Mouse (Mus musculus): Measurements from ENCODE around the gene Ada. TPM values are rescaled to one million over a fixed set of nuclear protein-coding genes. Genes with fewer than 3 reads are reported as not detected.

The Ada gene
- polyA plus RNA-seq (2014; fragmentation: Nextera tagmentation; extraction: Ambion mirVana), result 3.8 and 4.3 TPM in 2 replicates

DNA sequence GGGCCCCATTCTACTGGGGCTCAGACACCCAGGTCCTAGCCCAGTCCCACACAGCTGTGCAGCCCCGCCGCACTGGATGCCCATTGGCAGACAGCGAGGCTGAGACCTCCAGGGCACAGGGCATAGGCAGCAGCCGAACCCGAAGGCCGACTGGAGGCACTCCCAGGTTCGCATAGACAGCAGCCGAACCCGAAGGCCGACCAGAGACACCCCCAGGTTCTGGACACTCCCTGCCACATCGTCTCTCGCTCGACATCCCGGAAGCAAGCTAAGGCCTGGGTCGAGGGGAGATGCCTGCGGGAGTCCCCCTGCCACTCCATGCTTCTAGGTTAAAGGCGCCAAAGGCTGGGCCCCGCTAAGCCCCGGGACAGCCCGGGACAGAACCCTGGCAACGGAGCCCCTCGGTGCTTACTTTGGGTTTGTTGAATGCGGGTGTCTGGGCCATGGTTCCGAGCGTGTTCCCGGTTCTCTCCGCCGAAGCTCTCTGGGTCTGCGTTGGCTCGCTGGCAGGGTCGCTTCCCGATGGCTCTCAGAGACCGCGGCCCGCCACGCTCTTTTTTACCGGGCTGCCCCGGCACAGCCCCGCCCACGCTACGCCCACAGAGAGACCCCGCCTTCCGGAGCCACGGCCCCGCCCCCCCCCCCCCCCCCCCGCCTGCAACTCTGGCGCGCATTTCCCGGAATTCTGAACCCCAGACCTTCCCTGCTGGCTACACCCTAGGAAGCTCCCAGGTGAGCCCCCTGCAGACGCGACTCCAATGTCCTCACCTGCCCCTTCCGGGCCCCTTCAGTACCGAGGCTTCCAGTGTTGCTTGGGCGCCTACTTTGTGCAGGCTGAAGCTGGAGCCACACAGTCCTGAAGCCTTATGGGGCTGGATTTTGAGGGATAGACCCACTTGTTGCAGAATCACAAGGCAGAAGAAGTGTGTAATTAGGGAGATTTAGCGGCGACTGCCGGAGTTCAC, at the start of gene Ada:
TSS of gene Ada (minus strand) at position 593 of the 965 bp plus-strand sequence.
- ATAC-seq (replicated peaks; ENCODE audit: insufficient number of reproducible peaks, low FRiP score, low TSS enrichment), result peak; percentile 69; the same call in 1 of the 2 replicates
- peak within 1 kb of the TSS; percentile 69 for H3K9ac ChIP-seq (ENCODE audit: low read depth, low read length)
- no peaks in the 10 kb centered on the region for H3K36me3 ChIP-seq (ENCODE audit: control insufficient read depth, insufficient read depth, low read length)
- peak within 1 kb of the TSS; percentile 58 for H3K4me3 ChIP-seq (ENCODE audit: low read depth, low read length)
- H3K4me2 ChIP-seq, result peak within 1 kb of the TSS; percentile 100
- H3K27me3 ChIP-seq (ENCODE audit: control insufficient read depth, insufficient read depth, low read length), result peaks cover 23% of the 10 kb centered on the region
- H3K4me1 ChIP-seq (ENCODE audit: control insufficient read depth, insufficient read depth, low read length), result no peaks in the 10 kb centered on the region
- H3K27ac ChIP-seq (ENCODE audit: low read depth, low read length), result no peak within 1 kb of the TSS
- WGBS (ENCODE audit: insufficient replicate concordance), result under 1% methylated on average over 48 of the region's 57 CpGs
- no peaks in the 10 kb centered on the region for H3K9me3 ChIP-seq (replicated peaks; ENCODE audit: control insufficient read depth, low read length)

DNA sequence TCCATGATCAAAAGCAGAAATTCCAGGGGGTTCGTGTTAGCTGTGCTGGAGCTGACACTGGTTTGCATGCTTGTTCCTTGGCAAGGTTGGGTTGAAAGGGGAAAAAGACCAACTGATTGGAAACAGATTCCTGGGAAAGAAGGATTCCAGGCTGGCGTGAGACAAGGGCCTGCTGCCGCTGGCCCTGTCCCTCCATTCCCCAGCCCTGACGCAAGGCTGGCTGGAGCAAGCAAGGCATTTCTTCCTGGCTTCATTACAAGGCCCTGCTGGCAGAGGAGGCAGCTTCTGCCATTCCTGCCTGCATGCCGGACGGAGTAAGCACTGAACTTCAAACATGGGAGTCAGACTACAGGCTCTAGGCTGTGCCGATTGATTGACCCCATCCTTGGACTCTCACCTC, 48.4 kb upstream of the Ada start:
- no peak overlapping the region for H3K4me2 ChIP-seq
- H3K36me3 ChIP-seq (ENCODE audit: control insufficient read depth, insufficient read depth, low read length), result no peaks in the 10 kb centered on the region
- no peaks in the 10 kb centered on the region for H3K4me1 ChIP-seq (ENCODE audit: control insufficient read depth, insufficient read depth, low read length)
- H3K27me3 ChIP-seq (ENCODE audit: control insufficient read depth, insufficient read depth, low read length), result no peaks in the 10 kb centered on the region
- ATAC-seq (replicated peaks; ENCODE audit: insufficient number of reproducible peaks, low FRiP score, low TSS enrichment), result no peak
- no peak overlapping the region for H3K9ac ChIP-seq (ENCODE audit: low read depth, low read length)
- no peak overlapping the region for H3K27ac ChIP-seq (ENCODE audit: low read depth, low read length)
- WGBS (ENCODE audit: insufficient replicate concordance), result 63% methylated on average over 7 of the region's 7 CpGs
- H3K9me3 ChIP-seq (replicated peaks; ENCODE audit: control insufficient read depth, low read length), result no peaks in the 10 kb centered on the region
- H3K4me3 ChIP-seq (ENCODE audit: low read depth, low read length), result no peak overlapping the region

DNA sequence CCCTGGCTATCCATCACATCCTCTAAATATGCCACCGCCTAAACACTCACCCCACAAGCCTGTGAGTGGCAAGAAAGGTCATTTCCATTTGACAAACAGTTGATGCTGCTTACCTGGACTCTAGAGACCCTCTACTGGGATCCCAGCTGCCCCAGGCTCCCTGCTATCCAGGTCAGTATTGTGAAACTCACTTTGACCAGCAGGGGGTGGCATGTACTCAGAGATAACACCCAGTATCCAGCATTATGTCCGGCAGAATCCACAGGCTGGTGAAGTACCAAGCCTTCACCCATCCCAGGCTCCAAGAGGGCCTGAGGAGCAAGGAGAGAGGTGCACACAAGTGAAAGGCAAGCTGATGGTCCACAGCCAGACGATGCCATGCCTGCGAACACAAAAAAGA, 38.4 kb upstream of the Ada start:
- Histone ChIP-seq H3K4me2 (no peak overlapping the region), H3K4me3 (ENCODE audit: low read depth, low read length) (no peak overlapping the region), H3K27ac (ENCODE audit: low read depth, low read length) (no peak overlapping the region), H3K36me3 (ENCODE audit: control insufficient read depth, insufficient read depth, low read length) (no peaks in the 10 kb centered on the region), H3K27me3 (ENCODE audit: control insufficient read depth, insufficient read depth, low read length) (no peaks in the 10 kb centered on the region), H3K4me1 (ENCODE audit: control insufficient read depth, insufficient read depth, low read length) (no peaks in the 10 kb centered on the region), H3K9me3 (replicated peaks; ENCODE audit: control insufficient read depth, low read length) (no peaks in the 10 kb centered on the region), H3K9ac (ENCODE audit: low read depth, low read length) (no peak overlapping the region)
- 70% methylated on average over 4 of the region's 4 CpGs for WGBS (ENCODE audit: insufficient replicate concordance)
- ATAC-seq (replicated peaks; ENCODE audit: insufficient number of reproducible peaks, low FRiP score, low TSS enrichment), result no peak

DNA sequence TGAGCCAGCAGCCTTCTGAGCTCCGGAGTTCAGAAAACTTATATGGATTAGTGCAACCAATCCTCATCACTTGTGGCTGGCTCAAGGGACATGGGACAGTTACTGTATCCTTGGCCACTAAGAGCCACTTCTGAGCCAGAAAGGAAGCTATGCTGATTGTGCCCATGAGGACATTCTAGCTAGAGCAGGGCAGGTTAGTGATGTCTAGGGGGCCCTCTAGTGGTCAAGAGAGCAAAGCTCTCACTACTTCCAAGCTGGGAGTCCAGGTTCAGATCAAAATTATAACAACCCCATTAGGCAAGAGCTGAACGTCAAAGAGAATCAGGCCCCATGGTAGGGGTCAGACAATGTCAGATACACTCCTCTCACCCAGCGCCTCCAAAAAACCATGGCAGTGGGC, 37.7 kb upstream of the Ada start:
- Histone ChIP-seq H3K9ac (ENCODE audit: low read depth, low read length) (no peak overlapping the region), H3K27me3 (ENCODE audit: control insufficient read depth, insufficient read depth, low read length) (no peaks in the 10 kb centered on the region), H3K4me3 (ENCODE audit: low read depth, low read length) (no peak overlapping the region), H3K4me1 (ENCODE audit: control insufficient read depth, insufficient read depth, low read length) (no peaks in the 10 kb centered on the region), H3K9me3 (replicated peaks; ENCODE audit: control insufficient read depth, low read length) (no peaks in the 10 kb centered on the region), H3K4me2 (no peak overlapping the region), H3K36me3 (ENCODE audit: control insufficient read depth, insufficient read depth, low read length) (no peaks in the 10 kb centered on the region), H3K27ac (ENCODE audit: low read depth, low read length) (no peak overlapping the region)
- no peak for ATAC-seq (replicated peaks; ENCODE audit: insufficient number of reproducible peaks, low FRiP score, low TSS enrichment)
- WGBS (ENCODE audit: insufficient replicate concordance), result 44% methylated on average over 3 of the region's 3 CpGs

DNA sequence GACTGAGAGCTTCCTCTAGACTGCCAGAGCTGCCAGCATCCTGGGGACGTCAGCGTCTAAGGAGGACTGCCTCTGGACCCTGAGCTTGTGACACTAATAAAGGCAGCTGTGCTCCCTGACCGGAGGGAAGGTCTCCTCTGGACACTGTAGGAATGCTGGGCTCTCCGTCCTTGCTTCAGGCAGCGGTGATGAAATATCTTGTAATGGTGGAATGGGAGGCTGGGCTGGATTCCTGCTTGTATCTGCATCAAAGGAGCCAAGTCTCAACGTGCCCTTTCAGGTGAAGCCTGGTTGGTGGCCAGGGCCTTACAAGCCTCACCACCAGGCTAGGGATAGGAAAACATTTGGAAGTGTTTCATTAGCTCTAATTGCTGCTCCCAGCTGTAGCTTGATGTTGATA, 37.0 kb upstream of the Ada start:
- Histone ChIP-seq H3K36me3 (ENCODE audit: control insufficient read depth, insufficient read depth, low read length) (no peaks in the 10 kb centered on the region), H3K4me2 (no peak overlapping the region), H3K27ac (ENCODE audit: low read depth, low read length) (no peak overlapping the region), H3K9ac (ENCODE audit: low read depth, low read length) (no peak overlapping the region), H3K4me1 (ENCODE audit: control insufficient read depth, insufficient read depth, low read length) (no peaks in the 10 kb centered on the region), H3K4me3 (ENCODE audit: low read depth, low read length) (no peak overlapping the region), H3K27me3 (ENCODE audit: control insufficient read depth, insufficient read depth, low read length) (no peaks in the 10 kb centered on the region), H3K9me3 (replicated peaks; ENCODE audit: control insufficient read depth, low read length) (no peaks in the 10 kb centered on the region)
- 80% methylated on average over 6 of the region's 6 CpGs for WGBS (ENCODE audit: insufficient replicate concordance)
- ATAC-seq (replicated peaks; ENCODE audit: insufficient number of reproducible peaks, low FRiP score, low TSS enrichment), result no peak

DNA sequence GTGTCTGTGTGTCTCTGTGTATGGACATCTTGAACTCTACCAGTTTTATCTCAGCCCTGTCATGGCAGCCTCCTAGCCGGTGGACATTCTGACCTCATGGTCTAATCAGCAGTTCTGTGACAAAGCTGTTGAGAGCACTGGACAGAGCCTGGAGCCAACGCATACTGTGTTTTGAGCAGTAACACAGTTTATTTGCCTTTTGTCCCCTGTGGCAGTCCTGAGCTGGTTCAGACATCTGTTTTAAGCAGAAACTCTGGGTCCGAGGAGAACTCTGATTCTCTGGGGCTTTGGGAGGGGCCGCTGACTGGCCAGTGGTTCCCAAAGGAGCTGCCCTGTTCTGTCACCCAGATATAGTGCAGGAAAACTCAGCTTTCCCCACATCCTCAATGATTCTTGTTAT, 33.9 kb upstream of the Ada start:
- Histone ChIP-seq H3K27ac (ENCODE audit: low read depth, low read length) (no peak overlapping the region), H3K27me3 (ENCODE audit: control insufficient read depth, insufficient read depth, low read length) (peaks cover 3% of the 10 kb centered on the region; the same call in 1 of the 2 replicates), H3K9ac (ENCODE audit: low read depth, low read length) (no peak overlapping the region), H3K4me1 (ENCODE audit: control insufficient read depth, insufficient read depth, low read length) (no peaks in the 10 kb centered on the region), H3K4me2 (no peak overlapping the region), H3K4me3 (ENCODE audit: low read depth, low read length) (no peak overlapping the region), H3K36me3 (ENCODE audit: control insufficient read depth, insufficient read depth, low read length) (no peaks in the 10 kb centered on the region), H3K9me3 (replicated peaks; ENCODE audit: control insufficient read depth, low read length) (no peaks in the 10 kb centered on the region)
- ATAC-seq (replicated peaks; ENCODE audit: insufficient number of reproducible peaks, low FRiP score, low TSS enrichment), result no peak
- 43% methylated on average over 4 of the region's 4 CpGs for WGBS (ENCODE audit: insufficient replicate concordance)

DNA sequence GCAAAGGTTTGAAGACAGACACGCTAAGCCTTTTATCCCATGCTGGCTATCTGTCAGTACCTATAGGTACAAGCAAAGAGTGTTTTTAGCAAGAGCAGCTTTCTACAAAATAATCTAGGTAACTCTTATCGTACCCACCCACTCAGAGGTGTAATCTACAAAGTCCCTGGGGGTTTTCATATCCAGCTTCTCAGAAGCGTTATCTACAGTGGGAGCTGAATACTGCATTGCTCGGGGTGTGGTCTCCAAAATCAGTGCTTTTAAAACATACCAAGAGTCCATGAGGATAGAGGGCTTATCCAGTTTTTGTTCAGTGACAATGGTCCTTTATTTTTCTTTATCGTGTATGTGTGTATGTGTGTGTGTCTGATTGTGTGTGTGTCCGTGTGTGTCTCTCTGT, 33.3 kb upstream of the Ada start:
- Histone ChIP-seq H3K9ac (ENCODE audit: low read depth, low read length) (no peak overlapping the region), H3K4me2 (no peak overlapping the region), H3K36me3 (ENCODE audit: control insufficient read depth, insufficient read depth, low read length) (no peaks in the 10 kb centered on the region), H3K9me3 (replicated peaks; ENCODE audit: control insufficient read depth, low read length) (no peaks in the 10 kb centered on the region), H3K4me3 (ENCODE audit: low read depth, low read length) (no peak overlapping the region), H3K27me3 (ENCODE audit: control insufficient read depth, insufficient read depth, low read length) (peaks cover 3% of the 10 kb centered on the region), H3K27ac (ENCODE audit: low read depth, low read length) (no peak overlapping the region), H3K4me1 (ENCODE audit: control insufficient read depth, insufficient read depth, low read length) (no peaks in the 10 kb centered on the region)
- no peak for ATAC-seq (replicated peaks; ENCODE audit: insufficient number of reproducible peaks, low FRiP score, low TSS enrichment)
- WGBS (ENCODE audit: insufficient replicate concordance), result 66% methylated on average over 6 of the region's 6 CpGs

DNA sequence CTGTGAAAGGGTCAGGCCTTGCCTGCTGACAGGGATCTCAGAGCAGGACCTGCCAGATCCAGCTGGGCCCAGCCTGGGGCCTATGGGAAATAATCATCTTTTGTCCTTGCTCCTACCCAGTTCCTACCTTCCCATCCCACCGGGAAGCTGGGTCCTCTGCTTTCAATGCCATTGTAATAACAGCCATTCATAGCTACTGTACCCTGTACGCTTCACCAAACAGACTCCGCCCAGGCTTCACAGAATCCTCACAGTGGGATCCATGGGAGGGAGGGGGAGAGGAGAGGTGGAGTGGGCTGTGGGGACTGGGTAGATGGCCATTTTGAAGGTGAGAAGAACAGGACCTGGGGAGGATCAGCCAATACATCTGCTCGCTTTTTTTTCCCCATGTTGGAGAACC, 28.9 kb upstream of the Ada start:
- Histone ChIP-seq H3K9me3 (replicated peaks; ENCODE audit: control insufficient read depth, low read length) (no peaks in the 10 kb centered on the region), H3K4me2 (no peak overlapping the region), H3K27ac (ENCODE audit: low read depth, low read length) (no peak overlapping the region), H3K27me3 (ENCODE audit: control insufficient read depth, insufficient read depth, low read length) (peaks cover 6% of the 10 kb centered on the region), H3K4me3 (ENCODE audit: low read depth, low read length) (no peak overlapping the region), H3K4me1 (ENCODE audit: control insufficient read depth, insufficient read depth, low read length) (no peaks in the 10 kb centered on the region), H3K36me3 (ENCODE audit: control insufficient read depth, insufficient read depth, low read length) (no peaks in the 10 kb centered on the region), H3K9ac (ENCODE audit: low read depth, low read length) (no peak overlapping the region)
- no peak for ATAC-seq (replicated peaks; ENCODE audit: insufficient number of reproducible peaks, low FRiP score, low TSS enrichment)
- 77% methylated on average over 4 of the region's 4 CpGs for WGBS (ENCODE audit: insufficient replicate concordance)

DNA sequence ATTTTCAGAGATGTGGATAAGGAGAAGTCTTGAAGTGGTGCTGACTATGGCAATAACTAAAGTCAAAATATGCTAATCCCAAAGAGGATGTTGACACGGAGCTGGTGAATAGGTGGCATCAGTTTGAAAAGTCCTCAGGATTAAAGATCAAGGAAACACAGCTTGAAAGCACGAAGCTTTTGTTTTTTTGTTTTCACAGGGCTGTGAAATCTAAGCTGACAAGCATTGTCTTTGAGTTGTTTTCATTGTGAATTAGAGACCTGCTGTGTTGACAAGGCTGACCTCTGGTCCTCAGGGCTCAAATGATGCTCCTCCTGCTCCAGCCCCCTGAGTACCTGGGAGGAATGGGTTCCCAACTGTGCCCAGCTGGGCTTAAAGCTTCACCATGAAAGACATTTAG, 27.0 kb upstream of the Ada start:
- H3K4me1 ChIP-seq (ENCODE audit: control insufficient read depth, insufficient read depth, low read length), result no peaks in the 10 kb centered on the region
- no peak overlapping the region for H3K27ac ChIP-seq (ENCODE audit: low read depth, low read length)
- ATAC-seq (replicated peaks; ENCODE audit: insufficient number of reproducible peaks, low FRiP score, low TSS enrichment), result no peak
- 1% methylated on average over 2 of the region's 2 CpGs for WGBS (ENCODE audit: insufficient replicate concordance)
- no peak overlapping the region for H3K9ac ChIP-seq (ENCODE audit: low read depth, low read length)
- peaks cover 6% of the 10 kb centered on the region for H3K27me3 ChIP-seq (ENCODE audit: control insufficient read depth, insufficient read depth, low read length)
- H3K36me3 ChIP-seq (ENCODE audit: control insufficient read depth, insufficient read depth, low read length), result no peaks in the 10 kb centered on the region
- H3K4me2 ChIP-seq, result no peak overlapping the region
- H3K9me3 ChIP-seq (replicated peaks; ENCODE audit: control insufficient read depth, low read length), result no peaks in the 10 kb centered on the region
- H3K4me3 ChIP-seq (ENCODE audit: low read depth, low read length), result no peak overlapping the region
